Mouse (Mus musculus) erythroblast, embryonic 14.5 days (primary cell): ENCODE measurements around the gene Tmem102.

ENCODE experiments used
- GATA1 ChIP-seq: IDR thresholded peaks from 2 replicates; pipeline ENCODE4 v1.6.1; 2012; ENCODE audit warnings: low read length, inconsistent platforms, mixed read lengths
- TAL1 ChIP-seq: IDR thresholded peaks from 3 replicates; pipeline ENCODE4 v1.6.1; 2012; ENCODE audit warnings: low read length, inconsistent platforms, mixed read lengths

DNA sequence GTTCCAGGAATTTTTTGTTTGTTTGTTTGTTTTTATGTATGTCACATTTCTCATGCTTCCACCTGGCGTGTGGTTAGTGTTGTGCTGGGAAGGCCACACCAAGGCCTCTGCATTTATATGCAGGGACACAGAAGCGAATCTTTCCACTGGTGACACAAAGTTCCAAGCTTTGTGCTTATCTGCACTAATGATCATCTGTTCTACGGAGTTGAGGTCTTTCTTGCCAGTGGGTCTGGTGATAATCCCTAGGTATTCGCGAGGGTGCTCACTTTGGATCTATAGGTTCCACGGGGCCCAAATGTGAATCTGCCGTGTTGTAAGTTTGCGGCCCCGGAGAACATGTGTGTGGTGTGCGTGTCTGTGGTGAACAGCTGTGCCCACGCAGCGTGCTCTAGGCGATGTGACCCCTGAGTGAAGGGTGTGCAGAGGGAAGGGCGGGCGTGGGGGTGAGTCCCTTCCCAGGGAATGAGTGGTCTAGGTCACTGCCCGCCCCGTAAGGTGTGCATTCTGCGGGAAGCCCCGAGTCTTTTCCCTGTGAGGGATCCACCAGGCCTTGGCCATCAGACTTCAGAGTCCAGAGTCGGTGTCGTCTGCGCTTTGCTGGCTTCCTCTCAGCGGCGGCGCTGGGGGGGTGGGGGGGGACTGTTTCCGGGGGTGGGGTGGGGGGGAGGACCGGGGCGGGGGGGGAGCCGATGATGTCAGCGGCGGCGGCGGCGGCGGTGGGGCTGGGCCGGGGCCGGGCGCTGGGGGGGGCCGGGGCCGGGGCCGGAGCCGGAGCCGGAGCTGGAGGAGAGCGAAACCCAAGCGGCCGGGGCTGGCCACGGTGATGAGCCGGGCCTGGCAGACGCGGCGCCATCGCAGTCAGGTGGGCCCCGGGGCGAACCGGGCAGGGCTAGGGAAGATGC, 40.0 kb downstream of the Tmem102 start, which contains the start of gene Zbtb4:
- TF ChIP-seq GATA1 (no peak), TAL1 (no peak)
